Mouse (Mus musculus) heart, postnatal 10 days (tissue): ENCODE results near the gene Cdca8. TPM values are rescaled to one million over a fixed set of nuclear protein-coding genes. Genes with fewer than 3 reads are reported as not detected.
A peak's percentile ranks its signal among the peaks of the same experiment; 100 is the strongest.

ENCODE experiments used
- DNase-seq, 2 experiments: peaks; one replicate each; pipeline ENCODE4 v3.0.0; 2021
- intact Hi-C: fragments of 180-260 bp; cut with DNase I; formaldehyde crosslinking; loops from one replicate; pipeline ENCODE4 v1.15.1; 2025
- total RNA-seq, 2 experiments: library from RNA; stranded (reverse); gene quantifications; 2 replicates each; pipeline ENCODE4 v1.2.3; 2021

Gene Cdca8
- total RNA-seq, 2 experiments from 2014 or later: 15.4 to 16.6 TPM

- DNase-seq: peak; percentile 17 to 19
- intact Hi-C loops: no loop called here
These were observed 18.2 kb upstream of the Cdca8 start for GRCm38 (mm10) chr4:124957284-124957683.

- DNase-seq: peak in 1 of 2 experiments; percentile 13
- intact Hi-C loops: no loop called here
These were observed 14.4 kb upstream of the Cdca8 start for GRCm38 (mm10) chr4:124953546-124953945.

- DNase-seq: peak in 1 of 2 experiments; percentile 19
- intact Hi-C loops: no loop called here
These were observed 11.9 kb upstream of the Cdca8 start for GRCm38 (mm10) chr4:124951036-124951433.

GRCm38 (mm10) chr4:124950181-124951035 lies 11.3 kb upstream of the Cdca8 start:
- intact Hi-C loops: no loop called here
- DNase-seq: peak; percentile 28 to 35

GRCm38 (mm10) chr4:124949488-124949887 lies 10.4 kb upstream of the Cdca8 start:
- intact Hi-C loops: no loop called here
- DNase-seq: no peak

GRCm38 (mm10) chr4:124944961-124945360 lies 5.8 kb upstream of the Cdca8 start:
- no peak for DNase-seq
- intact Hi-C loops: no loop called here

- intact Hi-C loops: loop anchor here (1.0 kb wide), 2 partner anchors 116 to 156 kb away; no protein-coding TSS in a partner anchor
- DNase-seq: no peak
These were observed 4.7 kb upstream of the Cdca8 start for GRCm38 (mm10) chr4:124943781-124944180.

- DNase-seq: peak; percentile 75 to 91
- intact Hi-C loops: loop anchor here (1.0 kb wide), 2 partner anchors 116 to 156 kb away; no protein-coding TSS in a partner anchor
These were observed 3.9 kb upstream of the Cdca8 start for GRCm38 (mm10) chr4:124943022-124943421.

- DNase-seq: peak; percentile 97 to 98
- intact Hi-C loops: loop anchor here (5.0 kb wide), 1 partner anchor 195 kb away; the partner anchor contains the start of gene Inpp5b
These were observed 2.3 kb downstream of the Cdca8 start, which contains the start of gene 9930104L06Rik for GRCm38 (mm10) chr4:124936613-124937471. 9930104L06Rik (plus strand) TSS chr4:124937048.

- no peak for DNase-seq
- intact Hi-C loops: no loop called here
These were observed 11.0 kb downstream of the Cdca8 start for GRCm38 (mm10) chr4:124928102-124928501.

GRCm38 (mm10) chr4:124905971-124906822 lies 32.9 kb downstream of the Cdca8 start:
- intact Hi-C loops: no loop called here

GRCm38 (mm10) chr4:124905417-124905816 lies 33.7 kb downstream of the Cdca8 start:
- no peak for DNase-seq
- intact Hi-C loops: no loop called here

More at GRCm38 (mm10) chr4:124905971-124906822, 32.9 kb downstream of the Cdca8 start:
- no peak for DNase-seq

- DNase-seq: no peak
- intact Hi-C loops: no loop called here
These were observed 39.2 kb downstream of the Cdca8 start for GRCm38 (mm10) chr4:124899906-124900305.

- intact Hi-C loops: no loop called here
- no peak for DNase-seq
These were observed 40.7 kb downstream of the Cdca8 start for GRCm38 (mm10) chr4:124898428-124898827.

- peak in 1 of 2 experiments; percentile 7 for DNase-seq
- intact Hi-C loops: no loop called here
These were observed 44.3 kb downstream of the Cdca8 start for GRCm38 (mm10) chr4:124894508-124895428.

GRCm38 (mm10) chr4:124893769-124894168 lies 45.3 kb downstream of the Cdca8 start:
- intact Hi-C loops: no loop called here
- DNase-seq: no peak

GRCm38 (mm10) chr4:124890831-124891230 lies 48.3 kb downstream of the Cdca8 start:
- intact Hi-C loops: no loop called here
- DNase-seq: no peak

- intact Hi-C loops: no loop called here
- no peak for DNase-seq
These were observed 49.2 kb downstream of the Cdca8 start for GRCm38 (mm10) chr4:124889935-124890334.

- DNase-seq: no peak
- intact Hi-C loops: no loop called here
These were observed 50.4 kb downstream of the Cdca8 start for GRCm38 (mm10) chr4:124888702-124889101.
